In genomic region chr11:112811152-112811871, GRCm38 (mm10) we compare ENCODE assay signal across 8 mouse cellular contexts. TPM values are rescaled to one million over a fixed set of nuclear protein-coding genes. Genes with fewer than 3 reads are reported as not detected.
DNase-seq lines count a peak whose midpoint lies in the region; ATAC-seq lines count a peak whose summit lies in the region.

No protein-coding gene starts in this region.

- WGBS in heart, embryonic 11.5 days (ENCODE audit: insufficient replicate concordance): 6% methylated on average over 19 of the region's 19 CpGs
- WGBS in hindbrain, embryonic 11.5 days: 1% methylated on average over 19 of the region's 19 CpGs
- WGBS in midbrain, embryonic 15.5 days: 1% methylated on average over 19 of the region's 19 CpGs

- no peak overlapping the region for H3K9ac ChIP-seq in heart, embryonic 11.5 days (ENCODE audit: low read depth, low read length)
- H3K9ac ChIP-seq in hindbrain, embryonic 11.5 days (ENCODE audit: low read depth, low read length): peak overlapping the region; percentile 28; the same call in 1 of the 2 replicates
- peak overlapping the region; percentile 18; the same call in 1 of the 2 replicates for H3K9ac ChIP-seq in midbrain, embryonic 15.5 days

- peak overlapping the region; percentile 71 for H3K4me2 ChIP-seq in heart, embryonic 11.5 days
- peak overlapping the region; percentile 41 for H3K4me2 ChIP-seq in hindbrain, embryonic 11.5 days (replicated peaks; ENCODE audit: low read depth, low read length)
- peak overlapping the region; percentile 52 for H3K4me2 ChIP-seq in midbrain, embryonic 15.5 days

- no peak for DNase-seq in heart, postnatal 14 days
- DNase-seq in cerebellum, postnatal 14 days: peak; percentile 24 to 38
- peak; percentile 83 for DNase-seq in hindbrain, embryonic 11.5 days (ENCODE audit: low spot score)
- DNase-seq in layer of hippocampus, postnatal 10 days (ENCODE audit: low spot score in 2 of 2): peak; percentile 41 to 58
- DNase-seq in c-Kit-positive CD71-positive TER-119-positive erythroid progenitor cells, embryonic 14.5 days (ENCODE audit: low spot score): no peak
- DNase-seq in gastrocnemius, postnatal 36 days: no peak

- no peak for ATAC-seq in heart, embryonic 11.5 days (replicated peaks; ENCODE audit: insufficient number of reproducible peaks, low FRiP score, low TSS enrichment)
- ATAC-seq in hindbrain, embryonic 11.5 days (ENCODE audit: low FRiP score): peak; percentile 95
- ATAC-seq in midbrain, embryonic 15.5 days (replicated peaks): peak; percentile 95

- H3K4me1 ChIP-seq in heart, embryonic 11.5 days (ENCODE audit: control insufficient read depth, insufficient read depth, low read length): 0 out of 2 replicates have a peak, but pooled peaks cover 4% of the 10 kb centered on the region
- peaks cover 17% of the 10 kb centered on the region for H3K4me1 ChIP-seq in hindbrain, embryonic 11.5 days (replicated peaks; ENCODE audit: control insufficient read depth, insufficient read depth, low read length)
- peaks cover 25% of the 10 kb centered on the region for H3K4me1 ChIP-seq in midbrain, embryonic 15.5 days

- intact Hi-C loops in heart, postnatal 14 days (cut with DNase I): no loop called here
- intact Hi-C loops in gastrocnemius, postnatal 36 days (cut with DNase I): no loop called here

- H3K9me3 ChIP-seq in heart, embryonic 11.5 days (replicated peaks; ENCODE audit: control insufficient read depth, low read length): no peaks in the 10 kb centered on the region
- no peaks in the 10 kb centered on the region for H3K9me3 ChIP-seq in hindbrain, embryonic 11.5 days (ENCODE audit: control insufficient read depth, low read length)
- H3K9me3 ChIP-seq in midbrain, embryonic 15.5 days: no peaks in the 10 kb centered on the region

- H3K27ac ChIP-seq in heart, embryonic 11.5 days (ENCODE audit: low read depth, low read length): no peak overlapping the region
- H3K27ac ChIP-seq in hindbrain, embryonic 11.5 days (ENCODE audit: low read depth, low read length): peak overlapping the region; percentile 75
- H3K27ac ChIP-seq in midbrain, embryonic 15.5 days: peak overlapping the region; percentile 72

- H3K4me3 ChIP-seq in heart, embryonic 11.5 days (ENCODE audit: low read depth, low read length): peak overlapping the region; percentile 38
- 0 out of 2 replicates have a peak overlapping the region, but pooled peaks have one; percentile 16 for H3K4me3 ChIP-seq in hindbrain, embryonic 11.5 days (ENCODE audit: low read depth, low read length)
- H3K4me3 ChIP-seq in midbrain, embryonic 15.5 days: peak overlapping the region; percentile 22

- H3K36me3 ChIP-seq in heart, embryonic 11.5 days (ENCODE audit: control insufficient read depth, insufficient read depth, low read length): no peaks in the 10 kb centered on the region
- H3K36me3 ChIP-seq in hindbrain, embryonic 11.5 days (ENCODE audit: control insufficient read depth, insufficient read depth, low read length): no peaks in the 10 kb centered on the region
- no peaks in the 10 kb centered on the region for H3K36me3 ChIP-seq in midbrain, embryonic 15.5 days (replicated peaks)

- peaks cover 15% of the 10 kb centered on the region; the same call in 1 of the 2 replicates for H3K27me3 ChIP-seq in heart, embryonic 11.5 days (ENCODE audit: control insufficient read depth, insufficient read depth, low read length)
- 0 out of 2 replicates have a peak, but pooled peaks cover 2% of the 10 kb centered on the region for H3K27me3 ChIP-seq in hindbrain, embryonic 11.5 days (ENCODE audit: control insufficient read depth, insufficient read depth, low read length)
- no peaks in the 10 kb centered on the region for H3K27me3 ChIP-seq in midbrain, embryonic 15.5 days (replicated peaks)

RNA-seq across cellular contexts. Expression of gene Sox9, which starts 29.3 kb away (rescaled TPM):
- 42.6 and 44.3 TPM in 2 replicates for polyA plus RNA-seq in heart, embryonic 11.5 days (2014; fragmentation: Nextera tagmentation; extraction: Ambion mirVana)
- 1 to 10 TPM; 2.7 to 2.8 TPM for total RNA-seq in heart, postnatal 14 days (2021)
- polyA plus RNA-seq in hindbrain, embryonic 11.5 days (2014; fragmentation: Nextera tagmentation; extraction: Ambion mirVana): 127 and 137 TPM in 2 replicates
- 10 to 100 TPM; 27.7 to 30.2 TPM for total RNA-seq in layer of hippocampus, postnatal 10 days (2021)
- polyA plus RNA-seq in midbrain, embryonic 15.5 days (2015; fragmentation: Nextera tagmentation; extraction: Ambion mirVana): 43.0 and 49.3 TPM in 2 replicates
- 1 to 10 TPM; 2.2 to 2.4 TPM for total RNA-seq in gastrocnemius, postnatal 36 days (2021)

Comparison
In these comparisons a context has a peak if more than half of its experiments do, and no peak if none do; other contexts are left out.
1. DNase-seq: peak in cerebellum, postnatal 14 days (2 of 2), hindbrain, embryonic 11.5 days (single experiment) and layer of hippocampus, postnatal 10 days (2 of 2); none in heart, postnatal 14 days (0 of 2), c-Kit-positive CD71-positive TER-119-positive erythroid progenitor cells, embryonic 14.5 days (single experiment) and gastrocnemius, postnatal 36 days (0 of 2).
2. RNA of gene Sox9, which starts 29.3 kb away (total RNA-seq): 27.7 to 30.2 TPM in layer of hippocampus, postnatal 10 days; 2.7 to 2.8 TPM in heart, postnatal 14 days and 2.2 to 2.4 TPM in gastrocnemius, postnatal 36 days; every median in the first group is over 4 times any median in the second.
3. Peak in every context shown above with its lines, with median percentiles within 50 percentile points of each other: H3K4me2 ChIP-seq and H3K4me3 ChIP-seq.